Mouse (Mus musculus) myocyte (in vitro differentiated cells): Measurements from ENCODE around the gene Nfasc. TPM values are rescaled to one million over a fixed set of nuclear protein-coding genes. Genes with fewer than 3 reads are reported as not detected.

Source experiments
- H3K27me3 ChIP-seq: one replicate; pipeline ENCODE4 v1.6.1; 2011; ENCODE audit not compliant: control insufficient read depth, insufficient read depth, insufficient read length
- H3K36me3 ChIP-seq: one replicate; pipeline ENCODE4 v1.6.1; 2011; ENCODE audit not compliant: control insufficient read depth, insufficient read depth
- H3K4me2 ChIP-seq: one replicate; pipeline ENCODE4 v1.6.1; 2011; ENCODE audit warnings: low read depth, control low read depth
- H3K4me3 ChIP-seq: one replicate; pipeline ENCODE4 v1.5.1; 2011; ENCODE audit warnings: mild to moderate bottlenecking, control low read depth, moderate library complexity
- H3K79me2 ChIP-seq: one replicate; pipeline ENCODE4 v1.6.1; 2011; ENCODE audit not compliant: control insufficient read depth, insufficient read depth
- H3ac ChIP-seq: one replicate; pipeline ENCODE4 v1.6.1; 2011; ENCODE audit not compliant: control insufficient read depth, insufficient read length
- CEBPB ChIP-seq: IDR thresholded peaks from 2 replicates; pipeline ENCODE4 v1.6.1; 2011; ENCODE audit warnings: mild to moderate bottlenecking, moderate library complexity; ENCODE audit not compliant: poor library complexity, insufficient read depth, severe bottlenecking
- E2F4 ChIP-seq: IDR thresholded peaks from one replicate; pipeline ENCODE4 v1.6.1; 2011; ENCODE audit warnings: mild to moderate bottlenecking, control low read depth, moderate library complexity; ENCODE audit not compliant: insufficient read depth
- MAX ChIP-seq: IDR thresholded peaks from one replicate; pipeline ENCODE4 v1.6.1; 2011; ENCODE audit warnings: low read depth, mild to moderate bottlenecking, control low read depth
- MYOD1 ChIP-seq, 3 experiments: IDR thresholded peaks; one replicate each; pipeline ENCODE4 v1.6.1; 2011; ENCODE audit warnings: control low read depth in 2 of 3, low read depth in 2 of 3, mild to moderate bottlenecking in 2 of 3, moderate library complexity in 1 of 3; ENCODE audit not compliant: insufficient read length in 2 of 3, control insufficient read depth in 1 of 3
- MYOG ChIP-seq, 3 experiments: IDR thresholded peaks; one replicate each; pipeline ENCODE4 v1.6.1; 2011; ENCODE audit warnings: control low read depth in 2 of 3, low read depth in 2 of 3, mild to moderate bottlenecking in 2 of 3; ENCODE audit not compliant: insufficient read length in 2 of 3, control insufficient read depth in 1 of 3, insufficient read depth in 1 of 3
- POLR2A ChIP-seq: IDR thresholded peaks from one replicate; pipeline ENCODE4 v1.6.1; 2011; ENCODE audit warnings: low read depth, mild to moderate bottlenecking, control low read depth, moderate library complexity; ENCODE audit not compliant: insufficient read length
- POLR2AphosphoS2 ChIP-seq: IDR thresholded peaks from one replicate; pipeline ENCODE4 v1.6.1; 2011; ENCODE audit warnings: low read depth, control low read depth; ENCODE audit not compliant: insufficient read length
- REST ChIP-seq: IDR thresholded peaks from one replicate; pipeline ENCODE4 v1.6.1; 2011; ENCODE audit warnings: mild to moderate bottlenecking, control low read depth, moderate library complexity; ENCODE audit not compliant: insufficient read depth, insufficient read length
- SRF ChIP-seq: IDR thresholded peaks from one replicate; pipeline ENCODE4 v1.6.1; 2011; ENCODE audit warnings: low read depth; ENCODE audit not compliant: control insufficient read depth, insufficient read length
- TCF12 ChIP-seq: IDR thresholded peaks from one replicate; pipeline ENCODE4 v1.6.1; 2011; ENCODE audit warnings: mild to moderate bottlenecking, control low read depth; ENCODE audit not compliant: poor library complexity, insufficient read depth, severe bottlenecking
- TCF3 ChIP-seq: IDR thresholded peaks from one replicate; pipeline ENCODE4 v1.6.1; 2011; ENCODE audit warnings: low read depth, control low read depth; ENCODE audit not compliant: insufficient read length
- USF1 ChIP-seq: IDR thresholded peaks from one replicate; pipeline ENCODE4 v1.6.1; 2011; ENCODE audit warnings: low read depth, mild to moderate bottlenecking, control low read depth, moderate library complexity
- polyA plus RNA-seq: library from polyadenylated mRNA; unstranded; fragments of >200 nt; fragmentation: generic; extraction: Trizol; gene quantifications from one replicate; pipeline ENCODE4 v1.2.1, GENCODE M21; 2012; ENCODE audit warnings: missing spikeins

Nfasc gene
- polyA plus RNA-seq, 1 experiment = not detected

DNA sequence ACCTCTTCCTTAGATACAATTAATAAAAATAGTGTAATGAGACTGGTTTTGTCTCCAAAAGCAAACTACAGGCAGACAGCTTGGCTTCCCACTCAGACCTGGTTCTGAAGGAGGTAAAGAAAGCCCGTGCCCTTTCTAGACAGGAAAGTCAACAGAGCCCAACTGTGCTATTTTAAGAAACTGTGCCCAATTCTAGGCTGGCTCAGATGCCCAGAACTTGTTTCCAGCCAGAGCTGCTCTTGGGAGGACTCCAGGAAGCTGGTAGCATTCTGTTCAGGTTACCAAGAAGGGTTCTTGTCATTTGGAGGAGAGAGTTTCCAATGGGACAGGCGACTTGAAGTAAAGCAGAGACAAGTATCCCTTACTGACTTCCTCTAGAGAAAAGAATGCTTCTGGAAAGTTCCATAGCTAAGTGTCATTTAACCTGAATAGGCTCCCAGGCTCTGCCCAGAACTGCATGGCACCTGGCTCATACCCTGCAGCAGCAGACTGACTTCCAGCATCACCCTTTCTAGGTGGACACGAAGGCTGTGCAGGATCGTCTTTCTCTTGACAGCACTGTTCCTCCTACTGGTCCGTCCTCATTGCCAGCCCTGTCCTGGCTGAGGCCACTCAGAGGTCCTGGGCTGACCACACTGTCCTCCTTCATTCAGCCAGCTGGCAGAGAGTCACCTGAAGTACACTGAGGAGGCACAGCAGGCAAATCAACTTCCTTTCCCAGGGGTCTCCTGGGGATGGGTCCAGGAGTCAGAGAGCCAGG, 111.8 kb downstream of the Nfasc start:
- Histone ChIP-seq H3K4me2 (no peak overlapping the region), H3K79me2 (no peaks in the 10 kb centered on the region), H3K27me3 (peaks cover 74% of the 10 kb centered on the region), H3K36me3 (no peaks in the 10 kb centered on the region), H3ac (no peak overlapping the region), H3K4me3 (no peak overlapping the region)
- TF ChIP-seq TCF12 = no peak
- no peak for TF ChIP-seq MAX
- no peak for TF ChIP-seq MYOD1 (IDR thresholded peaks at IDR 0.05; ENCODE audit: control insufficient read depth in 1 of 3, insufficient read length in 2 of 3, low read depth in 2 of 3)
- no peak for TF ChIP-seq SRF
- no peak for TF ChIP-seq CEBPB
- TF ChIP-seq TCF3 = no peak
- no peak for TF ChIP-seq POLR2AphosphoS2
- no peak for TF ChIP-seq POLR2A
- no peak for TF ChIP-seq REST
- TF ChIP-seq E2F4 = no peak
- TF ChIP-seq MYOG (IDR thresholded peaks at IDR 0.05; ENCODE audit: control insufficient read depth in 1 of 3, insufficient read depth in 1 of 3, insufficient read length in 2 of 3, low read depth in 2 of 3) = no peak
- TF ChIP-seq USF1 = no peak

DNA sequence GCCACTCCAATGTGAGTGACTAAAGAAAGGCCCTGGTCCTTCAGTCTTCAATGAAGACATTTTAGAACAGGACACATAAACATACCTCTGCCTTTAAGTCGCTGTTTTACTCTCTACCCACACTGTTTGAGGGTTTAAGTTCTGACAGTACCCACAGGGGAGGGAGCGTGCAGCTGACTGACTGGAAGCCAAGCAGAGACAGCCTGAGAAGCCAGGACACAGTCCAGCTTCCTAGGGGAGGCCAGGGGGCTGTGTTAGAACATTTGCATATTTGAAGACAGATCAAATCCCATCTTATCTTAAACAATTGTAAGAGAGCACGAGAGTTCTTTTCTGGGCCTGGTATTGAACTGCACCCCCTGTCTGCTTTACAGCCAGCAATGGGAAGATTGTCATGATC, 113.0 kb downstream of the Nfasc start:
- H3K27me3 ChIP-seq = peaks cover 71% of the 10 kb centered on the region
- TF ChIP-seq REST = no peak
- TF ChIP-seq SRF = no peak
- TF ChIP-seq CEBPB = no peak
- no peak for TF ChIP-seq MAX
- TF ChIP-seq TCF3 = no peak
- TF ChIP-seq MYOG (IDR thresholded peaks at IDR 0.05; ENCODE audit: control insufficient read depth in 1 of 3, insufficient read depth in 1 of 3, insufficient read length in 2 of 3, low read depth in 2 of 3) = no peak
- no peak for TF ChIP-seq USF1
- no peak for TF ChIP-seq POLR2AphosphoS2
- TF ChIP-seq TCF12 = no peak
- no peak for TF ChIP-seq POLR2A
- no peak for TF ChIP-seq E2F4
- no peak for TF ChIP-seq MYOD1 (IDR thresholded peaks at IDR 0.05; ENCODE audit: control insufficient read depth in 1 of 3, insufficient read length in 2 of 3, low read depth in 2 of 3)
- no peaks in the 10 kb centered on the region for H3K36me3 ChIP-seq
- H3ac ChIP-seq = no peak overlapping the region
- no peak overlapping the region for H3K4me3 ChIP-seq
- H3K4me2 ChIP-seq = no peak overlapping the region
- H3K79me2 ChIP-seq = no peaks in the 10 kb centered on the region

DNA sequence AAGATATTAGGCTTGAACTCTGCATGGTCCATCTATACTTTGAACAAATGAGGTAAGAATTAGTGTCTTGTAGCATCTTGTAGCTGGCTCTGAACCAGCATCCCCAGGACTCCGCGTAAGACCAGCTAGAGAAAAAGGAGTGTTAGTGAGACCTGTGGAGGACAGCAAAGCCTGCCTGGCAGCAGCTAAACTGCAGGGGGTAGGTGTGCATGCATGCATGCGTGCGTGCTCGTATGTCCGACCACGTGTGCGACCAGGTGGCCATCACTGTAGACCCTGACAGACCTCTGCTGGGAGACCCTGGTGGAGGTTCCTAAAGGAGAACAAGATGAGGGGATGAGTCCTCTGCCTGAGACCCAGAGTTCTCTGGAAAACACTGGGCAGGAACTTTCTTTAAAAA, 113.4 kb downstream of the Nfasc start:
- H3K36me3 ChIP-seq = no peaks in the 10 kb centered on the region
- H3K79me2 ChIP-seq = no peaks in the 10 kb centered on the region
- H3K4me2 ChIP-seq = no peak overlapping the region
- no peak overlapping the region for H3ac ChIP-seq
- no peak overlapping the region for H3K4me3 ChIP-seq
- no peak for TF ChIP-seq MAX
- TF ChIP-seq MYOD1 (IDR thresholded peaks at IDR 0.05; ENCODE audit: control insufficient read depth in 1 of 3, insufficient read length in 2 of 3, low read depth in 2 of 3) = no peak
- no peak for TF ChIP-seq TCF3
- TF ChIP-seq USF1 = no peak
- no peak for TF ChIP-seq REST
- TF ChIP-seq POLR2A = no peak
- TF ChIP-seq CEBPB = no peak
- TF ChIP-seq TCF12 = no peak
- no peak for TF ChIP-seq POLR2AphosphoS2
- no peak for TF ChIP-seq MYOG (IDR thresholded peaks at IDR 0.05; ENCODE audit: control insufficient read depth in 1 of 3, insufficient read depth in 1 of 3, insufficient read length in 2 of 3, low read depth in 2 of 3)
- no peak for TF ChIP-seq SRF
- TF ChIP-seq E2F4 = no peak
- H3K27me3 ChIP-seq = peaks cover 71% of the 10 kb centered on the region

DNA sequence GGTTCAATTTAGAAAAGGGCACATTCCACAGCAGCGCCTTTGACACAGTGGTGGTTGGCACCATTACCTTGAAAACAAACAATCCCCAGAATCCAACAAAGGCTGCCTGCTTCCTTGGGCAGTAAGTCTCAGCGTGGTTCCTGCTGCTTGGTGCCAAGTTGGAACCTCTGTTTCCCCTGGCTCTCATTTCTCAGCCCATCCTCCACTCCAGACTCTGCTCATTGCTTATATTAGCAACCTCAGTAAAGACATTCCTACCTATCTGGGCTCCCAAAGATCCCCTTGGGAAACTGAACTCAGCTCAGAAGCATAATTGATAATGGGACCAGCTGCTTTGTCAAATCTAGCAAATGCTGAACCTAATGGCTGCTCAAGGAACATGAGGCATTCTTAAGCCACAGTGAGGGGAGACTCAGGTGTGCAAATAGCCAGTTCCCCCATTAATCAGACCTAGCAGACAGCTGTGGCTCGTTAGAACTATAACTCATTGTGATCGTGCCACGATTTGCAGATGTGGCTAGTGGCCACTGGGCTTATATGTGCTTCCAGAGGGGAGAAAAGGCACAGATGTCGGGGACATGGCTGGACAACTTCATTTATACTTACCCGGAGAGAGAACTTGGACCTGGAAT, 115.4 kb downstream of the Nfasc start:
- H3K27me3 ChIP-seq = peaks cover 71% of the 10 kb centered on the region
- no peaks in the 10 kb centered on the region for H3K36me3 ChIP-seq
- H3K4me3 ChIP-seq = no peak overlapping the region
- no peaks in the 10 kb centered on the region for H3K79me2 ChIP-seq
- H3ac ChIP-seq = no peak overlapping the region
- TF ChIP-seq CEBPB (no peak), POLR2A (no peak)
- H3K4me2 ChIP-seq = no peak overlapping the region
